Mouse (Mus musculus): Measurements from ENCODE around the gene Ugt3a1. TPM values are rescaled to one million over a fixed set of nuclear protein-coding genes. Genes with fewer than 3 reads are reported as not detected.

Ugt3a1 gene
- polyA plus RNA-seq, 1 experiment from 2014 or later = not detected

Other genes with a start within 250 kb of the Ugt3a1 start
- gene Nadk2, start 205.6 kb upstream of the Ugt3a1 start, polyA plus RNA-seq (2014; fragmentation: Nextera tagmentation; extraction: Ambion mirVana) = 26.6 and 29.7 TPM in 2 replicates
- gene Lmbrd2, start 136.3 kb upstream of the Ugt3a1 start, polyA plus RNA-seq (2014; fragmentation: Nextera tagmentation; extraction: Ambion mirVana) = 4.3 and 6.2 TPM in 2 replicates
- gene Skp2, start 121.5 kb upstream of the Ugt3a1 start, polyA plus RNA-seq (2014; fragmentation: Nextera tagmentation; extraction: Ambion mirVana) = 76.9 and 89.2 TPM in 2 replicates
- not detected in 2 replicates for gene Ugt3a2, start 58.7 kb downstream of the Ugt3a1 start, polyA plus RNA-seq (2014; fragmentation: Nextera tagmentation; extraction: Ambion mirVana)
- gene Capsl, start 159.1 kb downstream of the Ugt3a1 start, polyA plus RNA-seq (2014; fragmentation: Nextera tagmentation; extraction: Ambion mirVana) = 4.4 and 11.5 TPM in 2 replicates

Data from embryonic facial prominence, embryonic 14.5 days (tissue).